Mouse (Mus musculus): ENCODE data around the gene Gna14.

The Gna14 gene

DNA sequence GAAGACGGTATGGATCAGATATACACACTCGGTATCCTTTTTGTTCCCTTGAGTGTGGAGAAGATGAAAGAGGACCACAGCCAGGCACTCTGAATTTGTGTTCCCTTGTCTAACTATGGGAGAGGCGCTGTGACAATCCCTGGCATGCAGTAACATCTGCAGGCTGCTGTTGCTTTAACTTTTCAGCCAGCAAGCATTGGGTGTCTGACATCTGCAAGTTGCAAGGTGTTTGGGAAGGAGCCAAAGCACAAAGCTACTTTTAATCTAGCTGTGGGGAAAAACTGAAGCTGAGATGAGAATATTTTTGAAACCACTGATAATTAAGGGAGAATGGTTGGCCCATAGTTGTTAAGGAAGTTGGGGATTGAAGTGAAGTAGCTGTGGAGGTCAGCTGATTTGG lies 83.0 kb downstream of the Gna14 start:
- DNase-seq, result no peak

DNA sequence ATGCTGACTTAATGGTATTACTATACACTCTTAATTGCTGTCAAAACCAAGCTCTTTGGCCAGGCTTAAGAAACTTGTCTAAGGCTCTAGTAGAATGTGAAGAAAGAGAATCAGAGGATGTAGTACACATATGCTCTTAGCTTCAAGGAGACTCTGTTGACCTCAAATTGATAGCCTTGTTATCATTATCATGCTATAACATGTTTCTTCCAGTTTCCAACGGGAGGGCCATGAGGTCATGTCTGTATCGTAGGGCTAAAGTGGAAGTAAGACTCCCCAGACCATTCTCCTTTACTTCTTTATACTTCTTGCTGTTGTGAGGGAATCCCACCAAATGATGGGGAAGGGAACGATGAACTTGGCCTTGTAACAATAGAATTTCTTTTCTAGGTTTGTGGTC lies 85.0 kb downstream of the Gna14 start:
- no peak for DNase-seq

DNA sequence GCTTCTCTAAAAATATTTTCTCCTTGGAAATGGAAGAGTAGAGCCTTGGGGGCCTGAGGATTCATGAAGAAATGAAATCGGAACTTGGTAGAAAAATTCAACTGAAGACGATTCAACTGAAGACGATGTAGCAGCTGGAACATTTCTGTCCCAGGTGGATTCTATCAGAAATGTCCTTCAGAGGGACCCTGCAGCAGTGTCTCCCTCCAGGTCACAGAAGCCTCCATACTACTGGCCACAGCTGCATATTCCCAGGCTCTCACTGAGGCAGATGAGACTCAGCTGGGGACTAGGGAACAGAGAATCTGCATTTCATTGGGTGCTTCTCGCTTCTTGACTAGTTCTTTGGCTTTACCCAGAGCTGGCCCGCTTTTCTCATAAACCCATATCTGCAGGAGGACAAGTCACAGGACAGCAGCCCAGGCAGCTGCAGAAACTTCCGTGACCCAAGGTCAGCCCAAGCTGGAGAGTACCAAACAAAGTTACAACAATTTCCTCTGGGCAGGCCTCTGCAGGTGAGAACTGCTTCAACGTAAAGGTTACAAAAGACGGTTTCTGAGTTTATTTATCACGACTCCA lies 90.8 kb downstream of the Gna14 start:
- no peak for DNase-seq

DNA sequence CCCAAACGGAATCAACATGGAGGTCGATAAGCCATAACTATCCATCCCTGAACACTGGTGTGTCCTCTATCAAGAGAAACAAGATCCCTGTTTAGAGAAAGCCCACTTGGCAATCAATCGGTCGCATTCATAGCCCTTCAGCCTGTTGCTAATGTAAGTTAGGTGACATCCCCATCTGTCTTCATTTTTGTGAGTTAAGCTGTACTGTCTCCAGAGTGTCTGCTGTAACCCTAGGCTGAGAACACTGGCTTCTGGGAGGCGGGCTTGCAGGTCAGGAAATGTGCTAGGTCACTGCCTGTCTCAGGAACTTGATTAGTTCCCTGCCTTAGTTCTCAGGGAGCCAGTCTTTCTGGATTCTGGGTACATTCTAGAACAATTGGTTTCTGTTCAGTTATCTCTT lies 91.5 kb downstream of the Gna14 start:
- DNase-seq, result no peak

DNA sequence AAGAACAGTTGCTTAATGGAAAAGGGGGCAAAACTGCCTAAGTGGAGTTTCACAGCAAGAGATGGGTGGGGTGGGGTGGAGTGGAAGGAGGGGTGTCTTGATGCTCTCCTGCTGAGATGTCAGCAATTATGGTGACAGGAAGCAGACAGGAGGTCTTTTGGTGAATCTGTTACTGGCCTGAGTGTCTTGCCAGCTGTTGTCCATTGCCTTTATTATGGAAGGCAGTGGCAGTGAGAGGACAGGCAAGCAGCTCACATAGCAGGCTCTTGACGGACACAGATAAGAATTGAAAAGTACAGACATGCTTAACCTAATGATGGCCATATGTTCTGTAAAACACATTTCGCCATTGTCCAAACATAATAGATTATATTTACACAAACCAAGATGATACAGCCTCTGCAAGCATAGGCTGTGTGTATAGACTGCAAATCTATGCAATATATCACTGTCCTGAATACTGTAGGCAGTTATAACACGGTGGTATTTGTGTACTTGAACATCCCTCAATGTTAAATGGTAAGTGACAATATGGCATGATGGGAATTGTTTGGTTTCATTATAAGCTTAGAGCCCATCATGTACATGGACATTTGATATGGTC lies 92.8 kb downstream of the Gna14 start:
- DNase-seq, result no peak

DNA sequence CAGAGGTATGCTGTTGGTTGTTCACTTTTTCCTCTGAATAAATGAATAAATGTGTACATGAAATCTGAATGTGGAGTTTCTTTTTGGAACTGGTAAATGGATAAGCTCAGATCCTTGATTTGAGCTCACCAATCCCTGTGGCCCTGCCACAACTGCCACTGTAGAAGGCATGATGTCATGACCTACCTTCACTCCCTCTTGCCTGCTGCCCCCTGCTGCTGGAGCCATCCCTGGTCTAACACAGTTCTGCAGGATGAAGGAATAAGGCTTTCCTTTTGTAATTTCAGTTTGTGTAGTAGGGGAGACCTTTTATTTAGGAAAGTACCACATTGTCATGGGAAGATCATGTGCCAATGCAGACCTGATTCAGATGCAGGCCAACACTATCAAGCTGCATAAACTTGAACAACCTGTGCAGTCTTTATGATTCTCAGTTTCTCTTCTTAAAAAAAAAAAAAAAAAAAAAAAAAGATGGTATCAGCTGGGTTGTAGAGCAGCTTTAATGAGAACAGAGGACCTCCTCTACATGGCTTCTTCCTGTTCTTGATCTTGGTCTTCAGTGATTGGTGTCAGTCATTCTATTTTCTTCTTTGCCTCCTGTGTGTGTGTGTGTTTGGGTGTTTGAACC lies 93.8 kb downstream of the Gna14 start:
- DNase-seq, result no peak

DNA sequence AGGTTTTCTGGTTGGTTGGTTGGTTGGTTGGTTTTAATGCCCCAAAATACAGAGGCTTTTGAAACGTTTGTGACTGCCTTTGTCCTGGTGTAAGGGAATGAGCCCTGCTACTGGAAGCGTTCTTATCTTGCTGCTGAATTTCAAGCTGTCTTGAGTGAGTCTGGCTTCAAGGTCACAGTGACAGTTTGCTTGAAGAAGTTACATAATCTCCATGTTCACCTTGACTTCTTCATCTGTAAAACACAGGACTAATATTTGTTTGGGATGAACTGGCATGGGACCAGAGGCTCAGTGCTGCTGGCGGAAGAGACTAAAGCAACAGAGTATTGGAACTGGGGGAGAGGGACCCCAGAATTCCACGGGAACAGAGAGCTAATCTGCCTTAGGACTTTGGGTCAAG lies 94.4 kb downstream of the Gna14 start:
- DNase-seq, result no peak

DNA sequence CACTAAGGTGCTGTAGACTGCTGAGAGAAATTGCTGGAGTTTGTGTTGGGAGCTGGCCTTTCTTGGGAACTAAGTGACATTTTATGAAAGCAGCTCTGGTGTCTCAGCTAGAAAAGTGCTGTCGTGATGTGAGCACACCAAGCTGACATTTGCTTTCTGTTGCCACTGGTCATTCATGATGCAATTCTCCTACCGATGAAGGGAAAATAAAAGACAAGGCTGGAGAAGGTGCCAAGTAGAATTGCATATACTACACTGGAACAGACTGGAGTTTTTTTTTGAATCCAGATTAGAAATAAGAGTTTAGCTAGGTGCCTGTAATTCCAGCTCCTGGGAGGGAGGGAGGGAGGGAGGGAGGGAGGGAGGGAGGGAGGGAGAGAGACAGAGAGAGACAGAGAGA lies 98.7 kb downstream of the Gna14 start:
- no peak for DNase-seq

DNA sequence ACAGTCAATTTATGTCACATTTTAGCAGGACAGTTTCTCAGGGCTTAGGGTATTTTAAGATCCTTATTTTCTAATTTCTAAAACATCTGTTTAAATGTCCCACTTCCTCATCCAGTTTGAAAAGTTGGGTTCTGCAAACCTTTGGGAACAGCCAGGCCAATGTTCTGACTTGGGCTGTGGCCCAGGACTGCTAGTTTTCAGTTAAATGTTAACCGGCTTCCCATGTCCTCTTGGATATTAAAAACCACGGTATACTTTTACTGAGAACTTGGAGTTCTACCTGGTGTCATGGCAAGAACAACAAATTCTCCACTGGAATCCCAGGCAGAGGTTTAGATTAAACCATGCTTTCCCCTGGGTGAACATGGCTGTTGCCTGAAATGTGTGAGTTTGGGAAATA lies 102.9 kb downstream of the Gna14 start:
- no peak for DNase-seq

DNA sequence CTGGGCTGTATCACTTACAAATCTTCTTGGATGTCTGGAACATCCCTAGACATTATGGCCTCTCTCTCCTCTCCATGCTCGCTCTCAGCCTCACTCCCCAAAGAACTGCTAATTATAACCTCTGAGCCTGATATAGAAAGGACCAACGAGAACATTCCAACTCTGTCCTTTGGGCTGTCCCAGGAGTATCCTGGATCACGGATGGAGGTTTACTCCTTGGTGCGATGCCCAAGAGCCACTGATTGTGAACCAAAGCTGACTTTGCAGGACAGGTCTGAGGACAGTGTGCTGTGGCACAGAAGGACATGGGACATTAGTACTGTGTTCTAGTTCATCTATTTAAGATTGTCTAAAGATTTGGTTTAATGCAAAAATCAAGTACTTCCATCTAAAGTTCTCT lies 108.1 kb downstream of the Gna14 start:
- DNase-seq, result no peak

DNA sequence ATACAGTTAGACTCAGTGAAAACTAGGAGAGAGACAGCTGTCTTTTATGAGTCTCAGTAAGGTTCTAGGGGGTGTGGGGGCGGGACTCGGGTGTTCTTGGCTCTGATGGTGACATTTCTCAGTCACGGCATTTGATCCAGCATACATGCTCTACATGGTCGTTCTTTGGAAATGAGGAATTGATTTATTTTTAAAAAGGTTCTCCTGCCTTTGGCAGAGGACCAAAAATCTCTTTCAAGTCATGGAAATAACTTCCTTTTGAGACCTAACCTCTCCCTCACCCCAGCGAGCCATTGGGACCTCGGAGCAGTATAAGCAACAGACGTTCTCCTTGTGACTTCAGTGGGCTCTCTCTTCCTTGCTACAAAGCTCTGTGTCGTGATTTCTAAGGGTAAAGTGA lies 121.4 kb downstream of the Gna14 start:
- no peak for DNase-seq

DNA sequence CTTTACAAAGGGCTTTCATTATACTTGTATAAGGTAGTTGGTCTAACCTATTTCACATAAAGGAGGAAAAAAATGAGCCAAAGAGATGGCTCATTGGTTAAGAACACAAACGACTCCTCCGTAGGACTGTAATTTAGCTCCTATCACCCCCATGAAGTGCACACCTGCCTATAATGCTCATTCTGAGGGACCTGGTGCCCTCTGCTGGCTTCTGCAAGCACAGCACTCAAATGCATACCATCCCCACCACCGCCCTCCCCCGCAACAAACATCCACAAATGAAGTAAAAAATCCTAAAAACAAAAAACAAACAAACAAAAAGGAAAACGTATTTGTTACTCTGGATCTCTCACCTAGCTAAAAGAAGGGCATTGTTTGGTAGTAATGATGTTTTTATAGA lies 122.4 kb downstream of the Gna14 start:
- no peak for DNase-seq

DNA sequence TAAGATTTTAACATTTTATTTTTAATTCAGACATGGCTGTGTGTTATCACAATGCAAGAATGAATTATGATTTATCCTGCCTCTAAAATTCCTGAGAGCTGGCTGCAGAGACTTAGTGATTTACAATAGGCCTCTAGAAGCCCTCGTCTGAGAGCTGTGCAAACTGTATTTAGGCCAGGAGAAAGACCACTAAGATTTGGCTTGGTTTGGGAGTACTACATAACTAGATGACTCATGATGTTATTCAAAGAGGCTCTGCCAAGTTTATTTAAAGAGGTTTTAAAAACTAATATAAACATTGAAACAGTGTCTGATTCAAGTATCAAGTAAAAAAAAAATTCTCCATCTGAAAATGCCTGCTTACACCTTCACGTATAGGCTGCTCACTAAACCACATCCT lies 123.0 kb downstream of the Gna14 start:
- DNase-seq, result no peak

DNA sequence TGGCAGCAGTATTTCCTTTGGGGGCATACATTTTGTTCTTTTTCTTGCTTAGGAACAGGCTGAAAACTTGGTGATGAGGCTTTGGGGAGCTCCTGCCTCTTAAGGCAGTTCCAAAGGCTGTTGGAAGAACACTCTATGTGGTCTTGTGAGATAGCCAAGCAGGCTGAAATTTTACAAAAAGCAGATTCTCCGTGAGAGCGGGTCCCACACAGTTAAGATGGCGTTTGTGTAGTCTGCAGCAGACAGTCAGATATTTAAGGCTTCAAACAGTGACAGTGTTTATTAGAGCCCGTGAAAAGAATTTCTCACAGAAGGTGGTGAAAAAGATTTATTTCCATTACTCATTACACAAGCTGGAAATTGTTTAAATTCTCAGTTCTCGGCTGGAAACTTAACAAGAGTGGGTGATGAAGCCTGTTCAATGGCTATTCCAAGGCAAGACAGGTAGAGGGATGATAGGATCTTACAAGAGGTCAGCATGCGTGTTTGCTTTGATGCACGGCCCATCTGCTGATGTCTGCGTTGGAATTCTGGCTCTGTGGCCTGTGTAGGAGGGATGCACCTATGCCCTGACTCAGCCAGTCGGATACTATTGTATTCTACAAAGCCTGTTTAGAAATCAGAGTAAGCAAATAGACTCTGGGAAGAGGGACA lies 123.8 kb downstream of the Gna14 start:
- DNase-seq, result no peak

DNA sequence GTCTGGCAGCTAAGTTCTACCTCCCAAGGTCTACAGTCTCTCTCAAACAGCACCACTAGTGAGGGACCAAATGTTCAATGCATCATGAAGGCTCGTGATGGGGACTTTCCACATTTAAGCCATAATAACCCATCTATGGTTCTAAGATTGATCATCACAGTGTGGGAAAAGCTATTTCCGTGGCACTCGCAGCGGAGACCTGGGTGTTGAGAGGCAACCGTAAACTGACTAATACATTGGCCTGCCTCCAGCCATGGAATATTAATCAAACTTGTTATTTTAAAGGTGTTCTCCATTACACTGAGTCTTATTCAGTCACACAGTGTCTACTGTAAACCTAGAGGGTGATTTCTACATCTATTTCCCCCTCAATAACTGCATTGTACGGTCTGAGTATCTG lies 127.1 kb downstream of the Gna14 start:
- no peak for DNase-seq

DNA sequence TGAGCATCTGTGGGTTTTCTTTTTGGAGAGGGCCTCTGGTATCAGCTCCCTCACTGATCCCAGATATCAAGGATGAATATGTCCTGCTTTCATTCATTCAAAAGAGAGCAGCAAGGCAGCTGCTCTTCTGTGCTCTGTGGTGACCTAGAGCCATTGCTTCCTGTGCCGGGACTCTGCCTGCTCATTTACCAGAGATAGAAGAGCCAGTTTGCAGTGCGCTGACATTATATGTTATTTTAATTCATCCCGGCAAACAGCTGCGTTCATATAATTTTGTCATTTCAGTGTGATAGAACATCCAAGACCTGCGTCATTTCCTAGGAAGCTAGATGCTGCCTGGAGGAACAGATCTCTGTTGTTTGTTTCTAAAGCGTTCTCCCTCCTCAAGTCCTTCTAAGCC lies 141.2 kb downstream of the Gna14 start:
- DNase-seq, result no peak

DNA sequence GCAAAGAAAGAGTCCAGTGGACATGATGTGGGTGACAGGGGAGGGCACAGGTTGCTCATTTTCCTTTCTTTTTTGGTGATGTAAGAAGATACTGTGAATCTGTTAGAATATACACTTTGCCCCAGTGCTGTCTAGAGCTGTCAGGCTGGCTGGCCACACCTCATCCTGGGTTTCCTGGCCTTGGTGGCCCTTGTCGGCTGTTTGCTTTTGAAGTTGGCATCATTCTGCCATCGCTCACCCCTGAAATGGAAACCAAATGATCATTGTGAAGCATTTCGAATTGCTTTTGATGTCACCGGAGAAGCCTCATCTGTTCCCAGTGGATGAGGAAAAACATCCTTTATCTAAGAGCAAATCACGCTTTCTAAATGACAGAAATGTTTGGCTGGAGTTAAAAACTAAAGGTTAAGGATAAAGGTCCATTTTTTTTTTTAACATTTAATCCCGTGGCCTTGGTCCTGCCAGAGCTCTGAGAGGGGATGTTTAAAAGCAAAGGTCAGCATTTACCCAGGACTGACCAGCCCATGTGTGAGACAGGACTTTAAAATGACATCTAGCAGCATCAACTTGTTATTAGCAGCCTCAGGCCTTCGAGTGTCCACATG lies 144.2 kb downstream of the Gna14 start:
- no peak for DNase-seq

DNA sequence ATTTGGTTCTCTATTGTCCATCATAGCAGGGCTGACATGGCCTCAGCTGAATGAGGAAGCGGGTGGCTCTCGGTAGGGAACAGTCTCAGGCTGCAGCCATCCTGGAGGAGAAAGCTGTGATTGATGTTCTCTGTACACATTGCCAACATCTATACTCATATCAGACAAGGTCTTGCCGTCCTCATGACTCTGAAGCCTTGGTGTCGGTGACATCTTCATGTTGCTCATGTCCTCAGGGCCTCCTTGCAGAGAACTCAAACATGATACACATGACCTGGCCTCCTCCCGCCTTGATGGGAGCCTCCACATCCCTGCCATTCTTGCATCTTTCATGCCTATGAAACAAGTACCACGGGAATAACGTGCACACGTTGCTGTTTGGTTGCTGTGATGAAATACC lies 144.9 kb downstream of the Gna14 start:
- no peak for DNase-seq

DNA sequence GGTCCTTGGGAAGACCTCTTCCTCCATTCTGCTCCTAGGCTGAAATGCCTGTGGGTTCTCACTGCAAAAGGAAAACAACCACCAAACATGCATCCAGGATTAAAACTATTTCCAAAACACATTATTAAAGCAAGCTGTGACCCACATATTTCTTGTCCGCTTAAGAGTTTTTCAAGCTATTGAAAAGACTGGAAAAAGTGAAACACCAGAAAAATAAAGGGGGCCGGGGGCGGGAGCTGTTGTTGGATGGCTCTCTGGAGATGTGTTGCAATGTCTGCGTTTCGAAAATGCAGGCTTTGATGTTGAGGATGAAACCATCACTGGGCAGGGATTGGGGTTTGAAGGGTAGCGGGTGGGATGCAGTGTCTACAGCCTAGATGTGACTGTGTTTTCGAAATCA lies 149.0 kb downstream of the Gna14 start:
- no peak for DNase-seq

DNA sequence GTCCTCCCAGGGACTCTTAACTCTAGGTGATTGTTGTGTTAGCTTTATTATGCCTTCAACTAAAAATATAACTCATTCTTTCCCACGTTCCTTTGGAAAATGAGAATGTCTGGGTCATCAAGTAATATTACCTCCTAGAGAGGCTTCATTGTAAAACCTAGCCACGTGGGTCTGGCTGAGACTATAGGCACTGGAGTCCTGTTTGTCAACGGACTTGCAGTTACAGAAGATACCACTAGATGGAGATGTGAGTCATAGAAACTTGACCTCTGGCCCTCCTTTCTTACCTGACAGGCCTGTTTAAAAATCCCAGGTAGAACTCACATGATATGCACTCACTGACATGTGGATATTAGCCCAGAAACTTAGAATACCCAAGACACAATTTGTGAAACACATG lies 149.8 kb downstream of the Gna14 start:
- DNase-seq, result no peak

DNA sequence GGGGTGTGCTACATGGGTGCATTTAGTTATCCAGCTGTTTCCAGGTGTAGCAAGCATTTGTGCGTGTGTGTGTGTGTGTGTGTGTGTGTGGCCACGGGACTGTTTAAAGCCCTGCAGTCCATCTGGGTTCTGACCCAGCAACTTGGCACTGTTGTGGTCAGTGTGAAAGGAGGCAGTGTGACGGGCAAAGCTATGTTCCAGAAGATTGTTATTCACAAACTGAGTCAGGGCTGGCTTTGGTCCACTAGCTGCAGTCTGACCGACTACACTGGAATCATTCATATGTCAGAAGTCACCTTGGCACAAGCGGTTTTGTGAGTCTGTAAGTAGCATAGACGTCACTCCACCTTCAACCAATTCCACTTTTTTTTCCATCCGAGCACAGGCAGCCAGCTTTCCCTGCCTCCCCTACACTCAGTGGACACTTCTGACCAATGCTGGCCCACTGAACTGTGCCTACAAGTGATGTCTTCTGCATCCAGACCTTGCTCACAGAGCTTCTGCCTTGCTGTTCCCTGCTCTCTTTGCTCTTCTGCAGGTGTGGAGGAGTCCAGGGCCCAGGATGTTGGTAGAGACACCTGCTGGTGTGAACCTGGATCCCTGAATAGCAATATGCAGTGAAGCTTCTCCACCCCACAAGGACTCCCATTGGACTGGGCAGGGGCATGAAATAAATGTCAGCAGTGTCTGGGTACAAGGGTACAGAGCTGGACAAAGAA lies 157.9 kb downstream of the Gna14 start:
- no peak for DNase-seq

DNA sequence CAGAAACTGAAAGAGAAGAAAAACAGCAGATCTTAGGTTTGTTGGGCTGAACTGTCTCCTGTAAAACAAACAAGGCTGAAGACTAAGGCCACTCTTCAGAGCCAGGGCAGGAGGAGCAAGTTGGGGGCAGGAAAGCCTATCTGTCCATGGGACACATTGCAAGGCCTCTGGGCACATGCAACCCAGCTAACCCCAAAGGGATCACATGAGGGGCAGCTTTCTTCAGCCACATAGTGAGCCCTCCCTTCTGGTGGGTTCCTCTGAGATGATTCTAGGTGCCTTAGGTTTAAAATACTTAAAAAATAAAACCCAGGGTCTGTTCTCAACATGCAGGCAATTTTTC lies 158.4 kb downstream of the Gna14 start:
- no peak for DNase-seq

DNA sequence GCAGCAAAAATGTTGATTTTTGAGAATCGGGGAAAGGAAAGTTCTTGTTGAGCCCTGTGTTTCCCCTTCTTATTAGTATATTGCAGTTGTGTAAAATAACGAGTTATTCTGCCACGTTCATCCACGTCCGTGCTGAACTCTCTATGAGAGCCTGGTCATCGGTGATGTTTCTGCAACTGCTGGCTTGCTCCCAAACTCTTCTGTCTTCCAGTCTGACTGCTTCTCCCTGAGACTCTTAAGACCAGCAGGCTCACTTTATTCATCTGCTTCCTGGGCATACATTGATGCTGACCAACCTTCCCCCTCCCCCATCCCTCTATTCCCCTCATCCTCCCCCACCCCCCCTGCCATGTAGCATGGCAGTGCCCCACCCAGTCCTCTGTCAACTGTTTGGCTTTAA lies 161.7 kb downstream of the Gna14 start:
- no peak for DNase-seq

Measured in cerebellum, adult 11 months (tissue).